Mouse (Mus musculus) liver, embryonic 13.5 days (tissue): ENCODE measurements around the gene Mapk8ip1. TPM values are rescaled to one million over a fixed set of nuclear protein-coding genes. Genes with fewer than 3 reads are reported as not detected.

Experiments
- ATAC-seq: fragments of 200-750 bp; cut with Nextera tagmentation; 2 replicates; pipeline ENCODE4 v1.8.0; 2017; ENCODE audit warnings: low read depth, mild to moderate bottlenecking, moderate number of reproducible peaks, moderate library complexity
- DNase-seq: peaks from one replicate; pipeline ENCODE4 v3.0.0; 2022
- H3K27ac ChIP-seq: fragments of 300-500 bp; sonication (generic); 2 replicates; pipeline ENCODE4 v1.5.1; 2015; ENCODE audit warnings: moderate library complexity, mild to moderate bottlenecking, inconsistent platforms
- H3K27me3 ChIP-seq: fragments of 300-500 bp; sonication (generic); 2 replicates; pipeline ENCODE4 v1.6.1; 2015; ENCODE audit warnings: mild to moderate bottlenecking, inconsistent platforms
- H3K36me3 ChIP-seq: fragments of 300-500 bp; sonication (generic); 2 replicates; pipeline ENCODE4 v1.6.1; 2015; ENCODE audit warnings: mild to moderate bottlenecking, inconsistent platforms
- H3K4me1 ChIP-seq: fragments of 300-500 bp; sonication (generic); replicated peaks from 2 replicates; pipeline ENCODE4 v1.6.1; 2015; ENCODE audit warnings: inconsistent platforms
- H3K4me2 ChIP-seq: fragments of 300-500 bp; sonication (generic); 2 replicates; pipeline ENCODE4 v1.6.1; 2015; ENCODE audit warnings: inconsistent platforms, mild to moderate bottlenecking, moderate library complexity
- H3K4me3 ChIP-seq: fragments of 300-500 bp; sonication (generic); replicated peaks from 2 replicates; pipeline ENCODE4 v1.5.1; 2015; ENCODE audit warnings: mild to moderate bottlenecking, inconsistent platforms
- H3K9ac ChIP-seq: fragments of 300-500 bp; sonication (generic); 2 replicates; pipeline ENCODE4 v1.6.1; 2015; ENCODE audit warnings: mild to moderate bottlenecking, inconsistent platforms
- H3K9me3 ChIP-seq: fragments of 300-500 bp; sonication (generic); replicated peaks from 2 replicates; pipeline ENCODE4 v1.6.1; 2016; ENCODE audit warnings: inconsistent platforms
- WGBS: fragments of 180-500 bp; shearing (Covaris S2); methylation state at CpG from one replicate; pipeline ENCODE4 v1.1.7; 2015; ENCODE audit not compliant: insufficient replicate concordance; 5-methylcytosine and 5-hydroxymethylcytosine counted together
- polyA plus RNA-seq: library from polyadenylated mRNA; unstranded; fragments of >200 nt; fragmentation: Nextera tagmentation; extraction: Ambion mirVana; gene quantifications from 2 replicates; pipeline ENCODE4 v1.2.1, GENCODE M21; 2015

The Mapk8ip1 gene
- polyA plus RNA-seq, 1 experiment from 2014 or later = 1.9 TPM

- Histone ChIP-seq H3K36me3 (no peaks in the 10 kb centered on the region), H3K4me1 (peaks cover 32% of the 10 kb centered on the region), H3K9me3 (no peaks in the 10 kb centered on the region), H3K27me3 (peaks cover 78% of the 10 kb centered on the region), H3K4me3 (peak overlapping the region; percentile 53), H3K4me2 (peak overlapping the region; percentile 63), H3K9ac (peak overlapping the region; percentile 39; the same call in 1 of the 2 replicates), H3K27ac (no peak overlapping the region)
- peak; percentile 37 for ATAC-seq
- 1% methylated on average over 61 of the region's 62 CpGs for WGBS
- DNase-seq = peak; percentile 29
Observed at GRCm38 (mm10) chr2:92388891-92389641, 12.0 kb downstream of the Mapk8ip1 start.

GRCm38 (mm10) chr2:92388081-92388517 is 13.0 kb downstream of the Mapk8ip1 start:
- Histone ChIP-seq H3K4me1 (peaks cover 32% of the 10 kb centered on the region), H3K27ac (no peak overlapping the region), H3K27me3 (peaks cover 68% of the 10 kb centered on the region), H3K4me2 (no peak overlapping the region), H3K36me3 (no peaks in the 10 kb centered on the region), H3K9me3 (no peaks in the 10 kb centered on the region), H3K4me3 (no peak overlapping the region), H3K9ac (no peak overlapping the region)
- WGBS = 61% methylated on average over 3 of the region's 3 CpGs
- DNase-seq (no peak), ATAC-seq (no peak)

- H3K4me3 ChIP-seq = no peak overlapping the region
- no peak overlapping the region for H3K9ac ChIP-seq
- H3K27ac ChIP-seq = no peak overlapping the region
- peaks cover 64% of the 10 kb centered on the region for H3K27me3 ChIP-seq
- H3K4me2 ChIP-seq = no peak overlapping the region
- H3K4me1 ChIP-seq = peaks cover 32% of the 10 kb centered on the region
- H3K9me3 ChIP-seq = no peaks in the 10 kb centered on the region
- no peak for DNase-seq
- 58% methylated on average over 4 of the region's 4 CpGs for WGBS
- no peak for ATAC-seq
- H3K36me3 ChIP-seq = no peaks in the 10 kb centered on the region
Observed at GRCm38 (mm10) chr2:92387646-92388045, 13.4 kb downstream of the Mapk8ip1 start.

GRCm38 (mm10) chr2:92386821-92387570 is 14.1 kb downstream of the Mapk8ip1 start:
- DNase-seq = no peak
- Histone ChIP-seq H3K9ac (no peak overlapping the region), H3K4me3 (no peak overlapping the region), H3K4me1 (peaks cover 26% of the 10 kb centered on the region), H3K27ac (no peak overlapping the region), H3K27me3 (peaks cover 57% of the 10 kb centered on the region), H3K4me2 (no peak overlapping the region), H3K36me3 (peaks cover 6% of the 10 kb centered on the region), H3K9me3 (no peaks in the 10 kb centered on the region)
- ATAC-seq = no peak
- 74% methylated on average over 30 of the region's 30 CpGs for WGBS

- Histone ChIP-seq H3K27me3 (peaks cover 41% of the 10 kb centered on the region), H3K9me3 (no peaks in the 10 kb centered on the region), H3K4me2 (no peak overlapping the region), H3K4me3 (no peak overlapping the region), H3K36me3 (peaks cover 22% of the 10 kb centered on the region), H3K9ac (no peak overlapping the region), H3K4me1 (peaks cover 19% of the 10 kb centered on the region), H3K27ac (no peak overlapping the region)
- ATAC-seq (no peak), DNase-seq (no peak)
- 64% methylated on average over 22 of the region's 22 CpGs for WGBS
Observed at GRCm38 (mm10) chr2:92385113-92386051, 15.7 kb downstream of the Mapk8ip1 start.

GRCm38 (mm10) chr2:92384101-92384500 is 17.0 kb downstream of the Mapk8ip1 start:
- 63% methylated on average over 4 of the region's 4 CpGs for WGBS
- DNase-seq (no peak), ATAC-seq (no peak)
- no peak overlapping the region for H3K4me2 ChIP-seq
- H3K9ac ChIP-seq = no peak overlapping the region
- H3K9me3 ChIP-seq = no peaks in the 10 kb centered on the region
- peaks cover 35% of the 10 kb centered on the region for H3K36me3 ChIP-seq
- H3K4me3 ChIP-seq = no peak overlapping the region
- H3K27ac ChIP-seq = no peak overlapping the region
- H3K4me1 ChIP-seq = peaks cover 7% of the 10 kb centered on the region
- H3K27me3 ChIP-seq = peaks cover 28% of the 10 kb centered on the region

GRCm38 (mm10) chr2:92382759-92383158 is 18.3 kb downstream of the Mapk8ip1 start:
- peaks cover 15% of the 10 kb centered on the region for H3K27me3 ChIP-seq
- H3K4me2 ChIP-seq = no peak overlapping the region
- peaks cover 48% of the 10 kb centered on the region for H3K36me3 ChIP-seq
- H3K9ac ChIP-seq = no peak overlapping the region
- no peak overlapping the region for H3K4me3 ChIP-seq
- DNase-seq (no peak), ATAC-seq (no peak)
- no peaks in the 10 kb centered on the region; the same call in 1 of the 2 replicates for H3K4me1 ChIP-seq
- 85% methylated on average over 4 of the region's 4 CpGs for WGBS
- no peaks in the 10 kb centered on the region for H3K9me3 ChIP-seq
- no peak overlapping the region for H3K27ac ChIP-seq

- 75% methylated on average over 5 of the region's 5 CpGs for WGBS
- ATAC-seq = no peak
- Histone ChIP-seq H3K9me3 (no peaks in the 10 kb centered on the region), H3K27ac (no peak within 1 kb of the TSS), H3K27me3 (peaks cover 8% of the 10 kb centered on the region), H3K4me1 (peaks cover 2% of the 10 kb centered on the region), H3K4me2 (no peak within 1 kb of the TSS), H3K9ac (no peak within 1 kb of the TSS), H3K36me3 (peaks cover 55% of the 10 kb centered on the region), H3K4me3 (no peak within 1 kb of the TSS)
- no peak for DNase-seq
Observed at GRCm38 (mm10) chr2:92381901-92382588, 19.0 kb downstream of the Mapk8ip1 start, which contains the start of gene 1700029I15Rik. Gene 1700029I15Rik (plus strand): TSS chr2:92382538.

- DNase-seq (no peak), ATAC-seq (no peak)
- H3K27ac ChIP-seq = no peak overlapping the region
- H3K36me3 ChIP-seq = peaks cover 56% of the 10 kb centered on the region
- peaks cover 11% of the 10 kb centered on the region for H3K4me1 ChIP-seq
- H3K4me2 ChIP-seq = no peak overlapping the region
- no peaks in the 10 kb centered on the region for H3K9me3 ChIP-seq
- 77% methylated on average over 5 of the region's 5 CpGs for WGBS
- no peak overlapping the region for H3K4me3 ChIP-seq
- no peak overlapping the region for H3K9ac ChIP-seq
- no peaks in the 10 kb centered on the region for H3K27me3 ChIP-seq
Observed at GRCm38 (mm10) chr2:92381161-92381560, 19.9 kb downstream of the Mapk8ip1 start.

GRCm38 (mm10) chr2:92380495-92381050 is 20.5 kb downstream of the Mapk8ip1 start:
- peaks cover 56% of the 10 kb centered on the region for H3K36me3 ChIP-seq
- H3K4me1 ChIP-seq = peaks cover 16% of the 10 kb centered on the region
- no peak overlapping the region for H3K4me2 ChIP-seq
- H3K27me3 ChIP-seq = no peaks in the 10 kb centered on the region
- no peak for ATAC-seq
- no peaks in the 10 kb centered on the region for H3K9me3 ChIP-seq
- no peak overlapping the region for H3K4me3 ChIP-seq
- 78% methylated on average over 6 of the region's 6 CpGs for whole genome bisulfite sequencing
- DNase-seq = no peak
- no peak overlapping the region for H3K27ac ChIP-seq
- H3K9ac ChIP-seq = no peak overlapping the region
